Mouse (Mus musculus) heart, embryonic 12.5 days (tissue): Measurements from ENCODE around the gene Enpp1. TPM values are rescaled to one million over a fixed set of nuclear protein-coding genes. Genes with fewer than 3 reads are reported as not detected.

ENCODE experiments used
- ATAC-seq: fragments of 200-750 bp; cut with Nextera tagmentation; 2 replicates; pipeline ENCODE4 v1.8.0; 2017; ENCODE audit warnings: moderate TSS enrichment, moderate library complexity; ENCODE audit not compliant: insufficient number of reproducible peaks, low FRiP score
- H3K27ac ChIP-seq: fragments of 300-500 bp; sonication (generic); 2 replicates; pipeline ENCODE4 v1.5.1; 2016; ENCODE audit warnings: mild to moderate bottlenecking, moderate library complexity; ENCODE audit not compliant: poor library complexity, severe bottlenecking
- H3K27me3 ChIP-seq: fragments of 300-500 bp; sonication (generic); replicated peaks from 2 replicates; pipeline ENCODE4 v1.6.1; 2016; ENCODE audit warnings: mild to moderate bottlenecking, moderate library complexity
- H3K36me3 ChIP-seq: fragments of 300-500 bp; sonication (generic); 2 replicates; pipeline ENCODE4 v1.6.1; 2016; ENCODE audit warnings: mild to moderate bottlenecking, moderate library complexity
- H3K4me1 ChIP-seq: fragments of 300-500 bp; sonication (generic); replicated peaks from 2 replicates; pipeline ENCODE4 v1.6.1; 2016; ENCODE audit warnings: mild to moderate bottlenecking
- H3K4me2 ChIP-seq: fragments of 300-500 bp; sonication (generic); 2 replicates; pipeline ENCODE4 v1.6.1; 2016; ENCODE audit warnings: mild to moderate bottlenecking, moderate library complexity
- H3K4me3 ChIP-seq: fragments of 300-500 bp; sonication (generic); 2 replicates; pipeline ENCODE4 v1.5.1; 2016; ENCODE audit warnings: mild to moderate bottlenecking
- H3K9ac ChIP-seq: fragments of 300-500 bp; sonication (generic); 2 replicates; pipeline ENCODE4 v1.6.1; 2016; ENCODE audit warnings: mild to moderate bottlenecking, moderate library complexity
- H3K9me3 ChIP-seq: fragments of 300-500 bp; sonication (generic); replicated peaks from 2 replicates; pipeline ENCODE4 v1.6.1; 2016; ENCODE audit warnings: mild to moderate bottlenecking, moderate library complexity
- WGBS: fragments of 180-500 bp; shearing (Covaris S2); methylation state at CpG from one replicate; pipeline ENCODE4 v1.1.7; 2016; 5-methylcytosine and 5-hydroxymethylcytosine counted together
- polyA plus RNA-seq: library from polyadenylated mRNA; unstranded; fragments of >200 nt; fragmentation: Nextera tagmentation; extraction: Ambion mirVana; gene quantifications from 2 replicates; pipeline ENCODE4 v1.2.1, GENCODE M21; 2016

Gene Enpp1
- polyA plus RNA-seq, 1 experiment from 2014 or later: 8.0 TPM

DNA sequence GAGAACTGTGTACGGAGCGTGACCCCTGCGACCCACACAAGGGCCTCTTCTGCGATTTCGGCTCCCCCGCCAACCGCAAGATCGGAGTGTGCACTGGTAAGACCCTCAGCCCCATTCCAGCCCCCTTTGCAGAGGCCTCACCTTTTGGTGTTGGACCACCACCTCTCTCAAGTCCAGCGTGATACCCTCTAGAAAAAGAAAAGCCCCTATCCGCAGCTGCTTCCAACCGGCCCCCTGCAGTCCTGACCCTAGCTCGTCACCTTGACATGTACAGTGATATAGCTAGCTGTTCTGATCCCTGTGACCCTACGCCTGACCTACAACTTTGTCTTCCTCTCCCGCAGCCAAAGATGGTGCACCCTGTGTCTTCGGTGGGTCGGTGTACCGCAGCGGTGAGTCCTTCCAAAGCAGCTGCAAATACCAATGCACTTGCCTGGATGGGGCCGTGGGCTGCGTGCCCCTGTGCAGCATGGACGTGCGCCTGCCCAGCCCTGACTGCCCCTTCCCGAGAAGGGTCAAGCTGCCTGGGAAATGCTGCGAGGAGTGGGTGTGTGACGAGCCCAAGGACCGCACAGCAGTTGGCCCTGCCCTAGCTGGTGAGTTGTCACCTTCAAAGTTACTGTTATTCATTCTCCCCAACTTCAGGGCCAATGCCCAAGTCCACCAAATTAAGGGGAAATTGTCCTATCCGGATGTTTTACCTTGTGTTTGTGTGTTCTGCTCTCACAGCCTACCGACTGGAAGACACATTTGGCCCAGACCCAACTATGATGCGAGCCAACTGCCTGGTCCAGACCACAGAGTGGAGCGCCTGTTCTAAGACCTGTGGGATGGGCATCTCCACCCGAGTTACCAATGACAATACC is 115.7 kb downstream of the Enpp1 start:
- Histone ChIP-seq H3K27me3 (no peaks in the 10 kb centered on the region), H3K4me1 (peaks cover 48% of the 10 kb centered on the region), H3K4me3 (peak overlapping the region; percentile 68), H3K4me2 (peak overlapping the region; percentile 80), H3K27ac (peak overlapping the region; percentile 97), H3K36me3 (peaks cover 11% of the 10 kb centered on the region; the same call in 1 of the 2 replicates), H3K9me3 (no peaks in the 10 kb centered on the region), H3K9ac (peak overlapping the region; percentile 95)
- 9% methylated on average over 31 of the region's 31 CpGs for WGBS
- ATAC-seq: peak; percentile 8; the same call in 1 of the 2 replicates

DNA sequence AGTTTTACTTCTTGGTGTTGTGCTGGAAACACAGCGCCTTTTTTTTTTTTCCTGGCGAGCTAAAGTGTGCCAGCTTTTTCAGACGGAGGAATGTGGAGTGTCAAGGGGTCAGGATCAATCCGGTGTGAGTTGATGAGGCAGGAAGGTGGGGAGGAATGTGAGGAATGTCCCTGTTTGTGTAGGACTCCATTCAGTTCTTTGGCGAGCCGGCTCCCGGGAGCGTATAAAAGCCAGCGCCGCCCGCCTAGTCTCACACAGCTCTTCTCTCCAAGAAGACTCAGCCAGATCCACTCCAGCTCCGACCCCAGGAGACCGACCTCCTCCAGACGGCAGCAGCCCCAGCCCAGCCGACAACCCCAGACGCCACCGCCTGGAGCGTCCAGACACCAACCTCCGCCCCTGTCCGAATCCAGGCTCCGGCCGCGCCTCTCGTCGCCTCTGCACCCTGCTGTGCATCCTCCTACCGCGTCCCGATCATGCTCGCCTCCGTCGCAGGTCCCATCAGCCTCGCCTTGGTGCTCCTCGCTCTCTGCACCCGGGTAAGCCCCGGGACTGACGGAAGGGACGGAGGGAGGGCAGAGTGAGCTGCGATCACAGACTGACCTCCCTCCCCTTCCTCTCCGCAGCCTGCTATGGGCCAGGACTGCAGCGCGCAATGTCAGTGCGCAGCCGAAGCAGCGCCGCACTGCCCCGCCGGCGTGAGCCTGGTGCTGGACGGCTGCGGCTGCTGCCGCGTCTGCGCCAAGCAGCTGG is 116.5 kb downstream of the Enpp1 start, which contains the start of gene Ccn2:
Gene Ccn2 (plus strand): TSS at position 193 of the 753 bp plus-strand sequence.
- WGBS: under 1% methylated on average over 53 of the region's 53 CpGs
- H3K4me1 ChIP-seq: peaks cover 51% of the 10 kb centered on the region
- no peaks in the 10 kb centered on the region for H3K27me3 ChIP-seq
- peak within 1 kb of the TSS; percentile 95 for H3K9ac ChIP-seq
- peaks cover 11% of the 10 kb centered on the region; the same call in 1 of the 2 replicates for H3K36me3 ChIP-seq
- peak; percentile 86 for ATAC-seq
- peak within 1 kb of the TSS; percentile 68 for H3K4me3 ChIP-seq
- H3K9me3 ChIP-seq: no peaks in the 10 kb centered on the region
- peak within 1 kb of the TSS; percentile 80 for H3K4me2 ChIP-seq
- peak within 1 kb of the TSS; percentile 97 for H3K27ac ChIP-seq

GRCm38 (mm10) chr10:24593556-24593955 is 118.4 kb downstream of the Enpp1 start:
- WGBS: 36% methylated on average over 4 of the region's 4 CpGs
- Histone ChIP-seq H3K4me3 (no peak overlapping the region), H3K4me2 (no peak overlapping the region), H3K9ac (no peak overlapping the region), H3K27ac (peak overlapping the region; percentile 92), H3K9me3 (no peaks in the 10 kb centered on the region), H3K36me3 (peaks cover 11% of the 10 kb centered on the region; the same call in 1 of the 2 replicates), H3K27me3 (no peaks in the 10 kb centered on the region), H3K4me1 (peaks cover 51% of the 10 kb centered on the region)
- ATAC-seq: peak; percentile 70

- 7% methylated on average over 7 of the region's 7 CpGs for whole genome bisulfite sequencing
- no peak overlapping the region for H3K9ac ChIP-seq
- H3K27me3 ChIP-seq: no peaks in the 10 kb centered on the region
- peak overlapping the region; percentile 92 for H3K27ac ChIP-seq
- no peak for ATAC-seq
- H3K36me3 ChIP-seq: 0 out of 2 replicates have a peak, but pooled peaks cover 8% of the 10 kb centered on the region
- no peaks in the 10 kb centered on the region for H3K9me3 ChIP-seq
- peak overlapping the region; percentile 29 for H3K4me2 ChIP-seq
- peaks cover 48% of the 10 kb centered on the region for H3K4me1 ChIP-seq
- H3K4me3 ChIP-seq: no peak overlapping the region
Measured at GRCm38 (mm10) chr10:24592969-24593368, 119.0 kb downstream of the Enpp1 start.

DNA sequence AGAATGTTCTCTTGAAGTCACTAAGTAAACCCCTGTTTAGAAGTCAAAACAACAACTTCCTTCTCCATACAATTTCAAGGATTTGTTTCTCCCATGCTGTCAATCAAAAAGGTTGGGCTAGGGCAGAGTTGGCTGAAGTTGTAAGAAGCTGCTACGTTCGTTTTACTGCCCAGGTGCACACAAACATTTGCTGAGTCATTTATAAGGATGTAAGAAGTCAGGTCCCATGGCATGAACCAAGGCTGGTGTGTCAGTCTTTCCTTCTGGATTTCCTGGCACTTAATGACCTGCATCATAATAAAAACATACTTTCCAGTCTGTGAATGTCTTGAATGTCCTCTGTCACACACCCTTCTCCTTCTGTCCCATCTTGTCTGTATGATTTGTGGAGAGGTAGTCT is 119.6 kb downstream of the Enpp1 start:
- 76% methylated on average over 2 of the region's 2 CpGs for WGBS
- H3K27ac ChIP-seq: no peak overlapping the region

DNA sequence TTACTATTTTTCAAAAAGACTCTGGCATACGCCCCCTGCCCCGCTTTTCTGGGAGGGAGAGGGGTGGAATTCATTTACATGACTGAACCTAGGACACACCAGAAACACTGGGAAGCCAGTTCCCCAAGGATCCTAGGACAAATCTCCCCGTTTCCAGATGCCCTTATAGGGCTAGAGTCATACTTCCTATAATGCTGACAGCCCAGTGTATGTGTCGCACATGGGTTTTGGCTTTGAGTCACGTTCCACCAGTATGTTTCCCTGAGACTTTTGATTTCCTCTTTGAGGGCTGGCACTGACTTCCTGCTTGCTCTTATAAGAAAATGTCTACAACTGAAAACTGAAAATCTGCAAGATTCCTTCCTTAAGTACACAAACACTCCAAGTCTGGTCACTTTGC is 120.2 kb downstream of the Enpp1 start:
- no peak overlapping the region for H3K27ac ChIP-seq
- no peak overlapping the region for H3K9ac ChIP-seq
- no peak for ATAC-seq
- H3K36me3 ChIP-seq: no peaks in the 10 kb centered on the region
- H3K4me3 ChIP-seq: no peak overlapping the region
- WGBS: 69% methylated on average over 5 of the region's 5 CpGs
- no peaks in the 10 kb centered on the region for H3K9me3 ChIP-seq
- peaks cover 38% of the 10 kb centered on the region for H3K4me1 ChIP-seq
- H3K27me3 ChIP-seq: no peaks in the 10 kb centered on the region
- H3K4me2 ChIP-seq: no peak overlapping the region

More for the DNA sequence above, 119.6 kb downstream of the Enpp1 start:
- H3K4me3 ChIP-seq: no peak overlapping the region
- H3K36me3 ChIP-seq: 0 out of 2 replicates have a peak, but pooled peaks cover 2% of the 10 kb centered on the region
- peaks cover 44% of the 10 kb centered on the region for H3K4me1 ChIP-seq
- no peaks in the 10 kb centered on the region for H3K9me3 ChIP-seq
- no peak overlapping the region for H3K4me2 ChIP-seq
- H3K9ac ChIP-seq: no peak overlapping the region
- no peaks in the 10 kb centered on the region for H3K27me3 ChIP-seq
- no peak for ATAC-seq

GRCm38 (mm10) chr10:24591136-24591535 is 120.8 kb downstream of the Enpp1 start:
- Histone ChIP-seq H3K9me3 (no peaks in the 10 kb centered on the region), H3K4me3 (no peak overlapping the region), H3K4me1 (peaks cover 32% of the 10 kb centered on the region), H3K4me2 (no peak overlapping the region), H3K27me3 (no peaks in the 10 kb centered on the region), H3K27ac (no peak overlapping the region), H3K9ac (no peak overlapping the region), H3K36me3 (no peaks in the 10 kb centered on the region)
- ATAC-seq: no peak
- WGBS: 26% methylated on average over 4 of the region's 4 CpGs

- peaks cover 32% of the 10 kb centered on the region for H3K4me1 ChIP-seq
- ATAC-seq: no peak
- WGBS: 85% methylated on average over 4 of the region's 4 CpGs
Measured at GRCm38 (mm10) chr10:24590546-24590945, 121.4 kb downstream of the Enpp1 start.

GRCm38 (mm10) chr10:24589238-24589637 is 122.7 kb downstream of the Enpp1 start:
- Histone ChIP-seq H3K27me3 (no peaks in the 10 kb centered on the region), H3K4me1 (peaks cover 28% of the 10 kb centered on the region), H3K4me3 (no peak overlapping the region), H3K27ac (no peak overlapping the region), H3K4me2 (no peak overlapping the region), H3K36me3 (no peaks in the 10 kb centered on the region), H3K9me3 (no peaks in the 10 kb centered on the region), H3K9ac (no peak overlapping the region)
- WGBS: 88% methylated on average over 9 of the region's 9 CpGs
- no peak for ATAC-seq

More at GRCm38 (mm10) chr10:24590546-24590945, 121.4 kb downstream of the Enpp1 start:
- Histone ChIP-seq H3K27me3 (no peaks in the 10 kb centered on the region), H3K36me3 (no peaks in the 10 kb centered on the region), H3K9me3 (no peaks in the 10 kb centered on the region), H3K9ac (no peak overlapping the region), H3K4me2 (no peak overlapping the region), H3K4me3 (no peak overlapping the region), H3K27ac (no peak overlapping the region)

DNA sequence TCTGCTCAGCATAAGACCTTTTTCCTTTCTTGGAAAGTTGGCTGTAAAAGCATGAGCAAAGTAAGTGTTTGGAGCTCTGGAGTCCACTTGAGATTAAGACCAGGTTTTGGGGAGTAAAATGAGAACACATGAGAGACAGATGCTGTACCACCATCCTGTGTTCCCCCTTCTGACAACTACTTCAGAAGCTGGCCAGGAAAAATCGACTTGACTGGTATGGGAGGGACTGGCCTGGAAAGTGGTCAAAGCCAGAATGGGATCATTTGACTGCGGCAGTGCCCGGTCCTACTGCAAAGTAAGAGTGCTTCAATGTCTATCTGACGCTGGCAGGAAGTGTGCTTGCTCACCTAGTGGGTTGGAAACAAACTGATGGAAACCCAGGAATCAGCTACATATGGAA is 123.1 kb downstream of the Enpp1 start:
- H3K36me3 ChIP-seq: no peaks in the 10 kb centered on the region
- H3K4me2 ChIP-seq: no peak overlapping the region
- H3K9ac ChIP-seq: no peak overlapping the region
- no peak overlapping the region for H3K27ac ChIP-seq
- H3K9me3 ChIP-seq: no peaks in the 10 kb centered on the region
- WGBS: 67% methylated on average over 4 of the region's 4 CpGs
- peaks cover 23% of the 10 kb centered on the region for H3K4me1 ChIP-seq
- H3K4me3 ChIP-seq: no peak overlapping the region
- no peak for ATAC-seq
- no peaks in the 10 kb centered on the region for H3K27me3 ChIP-seq
